Mouse (Mus musculus): ENCODE measurements around the gene Mapk10. TPM values are rescaled to one million over a fixed set of nuclear protein-coding genes. Genes with fewer than 3 reads are reported as not detected.

Gene Mapk10
- polyA plus RNA-seq, 1 experiment from 2014 or later = 2.9 TPM

DNA sequence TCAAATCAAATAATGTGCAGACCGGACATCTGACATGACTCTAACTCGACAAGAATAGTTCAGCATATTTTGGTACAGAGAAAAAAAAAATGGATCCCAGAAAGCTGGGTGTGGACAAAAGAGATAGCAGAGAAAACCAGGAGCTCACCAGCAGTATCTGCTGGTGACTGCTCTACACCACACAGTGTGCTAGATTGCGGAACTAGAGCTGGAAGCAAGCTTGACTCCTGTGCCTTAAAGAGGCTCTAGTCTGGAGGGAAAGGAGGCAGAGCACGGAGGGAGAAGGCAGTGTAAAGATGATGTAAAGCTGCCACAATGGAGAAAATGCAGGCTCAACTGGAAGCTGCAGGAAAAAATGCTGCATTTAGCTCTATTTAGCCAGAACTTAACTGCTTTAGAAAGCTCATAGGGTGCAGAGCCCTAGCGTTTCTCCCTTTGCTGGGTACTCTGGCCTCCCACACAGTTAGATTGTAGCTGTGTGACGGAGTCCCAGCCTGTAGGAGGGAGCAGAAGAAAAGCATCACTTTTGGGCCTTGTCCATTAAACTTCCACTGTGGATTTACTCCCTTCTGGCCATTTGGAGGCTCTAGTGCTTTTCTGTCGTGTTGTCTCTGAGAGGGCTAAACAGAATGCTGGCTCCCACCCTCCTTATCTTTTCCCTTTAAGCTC is 188.5 kb downstream of the Mapk10 start:
- Histone ChIP-seq H3K9me3 (no peaks in the 10 kb centered on the region), H3K9ac (no peak overlapping the region), H3K27ac (no peak overlapping the region), H3K36me3 (no peaks in the 10 kb centered on the region), H3K4me1 (no peaks in the 10 kb centered on the region), H3K4me2 (no peak overlapping the region), H3K4me3 (no peak overlapping the region), H3K27me3 (no peaks in the 10 kb centered on the region)
- ATAC-seq (ENCODE audit: borderline replicate concordance, extremely low read depth, low FRiP score, low TSS enrichment) = no peak
- 55% methylated on average over 7 of the region's 7 CpGs for WGBS

- H3K27ac ChIP-seq = no peak overlapping the region
- no peaks in the 10 kb centered on the region for H3K36me3 ChIP-seq
- no peak overlapping the region for H3K9ac ChIP-seq
- no peak for ATAC-seq (ENCODE audit: borderline replicate concordance, extremely low read depth, low FRiP score, low TSS enrichment)
- no peak overlapping the region for H3K4me2 ChIP-seq
- WGBS = 73% methylated on average over 8 of the region's 8 CpGs
- H3K9me3 ChIP-seq = no peaks in the 10 kb centered on the region
- no peaks in the 10 kb centered on the region for H3K27me3 ChIP-seq
- H3K4me1 ChIP-seq = no peaks in the 10 kb centered on the region
- H3K4me3 ChIP-seq = no peak overlapping the region
These were observed 189.7 kb downstream of the Mapk10 start for GRCm38 (mm10) chr5:103021479-103021878.

DNA sequence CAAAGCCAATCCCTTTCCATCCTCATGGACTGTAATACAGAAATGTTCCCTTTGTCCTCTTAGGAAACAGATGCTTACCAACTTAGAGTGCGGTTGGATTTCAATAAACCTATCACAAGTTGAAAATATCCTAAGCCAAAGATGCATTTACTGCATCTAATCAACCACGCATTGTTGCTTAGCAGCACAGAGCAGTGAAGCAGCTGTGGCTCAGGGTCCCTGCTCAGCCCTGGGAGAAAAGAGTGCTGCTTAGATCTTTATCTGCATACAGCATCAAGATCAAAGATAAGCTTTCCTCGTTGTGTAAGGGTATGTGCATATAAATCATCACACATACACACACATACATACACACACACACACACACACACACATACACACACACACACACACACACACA is 190.2 kb downstream of the Mapk10 start:
- no peak overlapping the region for H3K4me3 ChIP-seq
- no peak overlapping the region for H3K27ac ChIP-seq
- 55% methylated on average over 3 of the region's 3 CpGs for WGBS
- no peaks in the 10 kb centered on the region for H3K4me1 ChIP-seq
- no peaks in the 10 kb centered on the region for H3K36me3 ChIP-seq
- ATAC-seq (ENCODE audit: borderline replicate concordance, extremely low read depth, low FRiP score, low TSS enrichment) = no peak
- no peak overlapping the region for H3K9ac ChIP-seq
- no peak overlapping the region for H3K4me2 ChIP-seq
- no peaks in the 10 kb centered on the region for H3K9me3 ChIP-seq
- H3K27me3 ChIP-seq = no peaks in the 10 kb centered on the region

DNA sequence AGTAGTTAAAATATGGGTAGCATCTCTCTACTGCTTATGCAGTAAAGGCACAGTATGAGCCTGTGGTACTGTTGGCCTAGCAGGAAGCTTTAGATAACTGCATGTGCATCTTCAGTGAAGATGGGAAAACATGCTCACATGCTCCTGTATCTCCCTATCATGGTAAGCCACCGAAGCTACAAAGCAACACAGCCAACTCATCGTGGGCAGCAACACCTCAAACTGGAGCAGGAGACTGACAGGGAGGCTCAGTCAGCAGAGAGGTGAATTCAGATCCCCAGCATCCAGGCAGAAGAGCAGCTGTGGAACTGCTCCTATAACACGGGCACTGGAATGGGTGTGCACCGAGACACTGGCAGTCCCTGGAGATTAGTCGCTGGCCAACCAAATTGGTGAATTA is 191.0 kb downstream of the Mapk10 start:
- Histone ChIP-seq H3K27ac (no peak overlapping the region), H3K9me3 (no peaks in the 10 kb centered on the region), H3K9ac (no peak overlapping the region), H3K4me2 (no peak overlapping the region), H3K4me3 (no peak overlapping the region), H3K27me3 (no peaks in the 10 kb centered on the region), H3K36me3 (no peaks in the 10 kb centered on the region), H3K4me1 (no peaks in the 10 kb centered on the region)
- 87% methylated on average over 5 of the region's 5 CpGs for WGBS
- ATAC-seq (ENCODE audit: borderline replicate concordance, extremely low read depth, low FRiP score, low TSS enrichment) = no peak

GRCm38 (mm10) chr5:103017637-103018036 is 193.5 kb downstream of the Mapk10 start:
- Histone ChIP-seq H3K27me3 (no peaks in the 10 kb centered on the region), H3K9me3 (no peaks in the 10 kb centered on the region), H3K4me2 (no peak overlapping the region), H3K36me3 (no peaks in the 10 kb centered on the region), H3K9ac (no peak overlapping the region), H3K4me1 (no peaks in the 10 kb centered on the region), H3K4me3 (no peak overlapping the region), H3K27ac (no peak overlapping the region)
- WGBS = 60% methylated on average over 7 of the region's 7 CpGs
- no peak for ATAC-seq (ENCODE audit: borderline replicate concordance, extremely low read depth, low FRiP score, low TSS enrichment)

- no peak for ATAC-seq (ENCODE audit: borderline replicate concordance, extremely low read depth, low FRiP score, low TSS enrichment)
- Histone ChIP-seq H3K9ac (no peak overlapping the region), H3K4me1 (no peaks in the 10 kb centered on the region), H3K4me3 (no peak overlapping the region), H3K36me3 (no peaks in the 10 kb centered on the region), H3K27ac (no peak overlapping the region), H3K9me3 (no peaks in the 10 kb centered on the region), H3K27me3 (no peaks in the 10 kb centered on the region), H3K4me2 (no peak overlapping the region)
- WGBS = 90% methylated on average over 4 of the region's 4 CpGs
These were observed 196.8 kb downstream of the Mapk10 start for GRCm38 (mm10) chr5:103014309-103014708.

- H3K36me3 ChIP-seq = no peaks in the 10 kb centered on the region
- H3K4me3 ChIP-seq = no peak overlapping the region
- H3K9ac ChIP-seq = no peak overlapping the region
- H3K4me1 ChIP-seq = no peaks in the 10 kb centered on the region
- no peaks in the 10 kb centered on the region for H3K27me3 ChIP-seq
- H3K9me3 ChIP-seq = no peaks in the 10 kb centered on the region
- WGBS = 73% methylated on average over 4 of the region's 4 CpGs
- no peak for ATAC-seq (ENCODE audit: borderline replicate concordance, extremely low read depth, low FRiP score, low TSS enrichment)
- no peak overlapping the region for H3K27ac ChIP-seq
- no peak overlapping the region for H3K4me2 ChIP-seq
These were observed 202.2 kb downstream of the Mapk10 start for GRCm38 (mm10) chr5:103008894-103009293.

DNA sequence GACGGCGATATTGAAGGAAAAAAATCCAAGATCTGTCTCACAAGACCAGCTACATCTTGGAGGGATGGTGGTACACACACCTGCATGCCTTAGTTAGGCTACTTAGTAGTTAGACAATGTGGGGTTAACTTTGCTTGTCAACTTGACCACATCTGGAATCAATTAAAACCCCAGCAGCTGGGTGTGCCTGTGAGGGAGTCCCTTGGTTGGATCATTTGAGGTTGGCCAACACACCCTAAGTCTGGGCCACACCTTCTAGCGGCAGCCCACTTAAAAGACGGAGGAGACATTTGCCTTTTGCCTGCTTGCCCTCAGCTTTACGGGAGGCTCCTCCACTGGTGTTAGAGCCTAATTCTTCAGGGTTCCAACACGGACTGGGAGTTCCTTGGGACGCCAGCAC is 209.0 kb downstream of the Mapk10 start:
- H3K27me3 ChIP-seq = no peaks in the 10 kb centered on the region
- H3K9me3 ChIP-seq = no peaks in the 10 kb centered on the region
- no peak overlapping the region for H3K9ac ChIP-seq
- H3K4me1 ChIP-seq = no peaks in the 10 kb centered on the region
- no peak overlapping the region for H3K27ac ChIP-seq
- 54% methylated on average over 7 of the region's 7 CpGs for WGBS
- no peak overlapping the region for H3K4me2 ChIP-seq
- H3K4me3 ChIP-seq = no peak overlapping the region
- no peaks in the 10 kb centered on the region for H3K36me3 ChIP-seq
- ATAC-seq (ENCODE audit: borderline replicate concordance, extremely low read depth, low FRiP score, low TSS enrichment) = no peak

- Histone ChIP-seq H3K4me2 (no peak overlapping the region), H3K4me3 (no peak overlapping the region), H3K9ac (no peak overlapping the region), H3K27ac (no peak overlapping the region), H3K36me3 (no peaks in the 10 kb centered on the region), H3K4me1 (no peaks in the 10 kb centered on the region), H3K9me3 (no peaks in the 10 kb centered on the region), H3K27me3 (no peaks in the 10 kb centered on the region)
- WGBS = 85% methylated on average over 6 of the region's 6 CpGs
- ATAC-seq (ENCODE audit: borderline replicate concordance, extremely low read depth, low FRiP score, low TSS enrichment) = no peak
These were observed 210.6 kb downstream of the Mapk10 start for GRCm38 (mm10) chr5:103000572-103000971.

DNA sequence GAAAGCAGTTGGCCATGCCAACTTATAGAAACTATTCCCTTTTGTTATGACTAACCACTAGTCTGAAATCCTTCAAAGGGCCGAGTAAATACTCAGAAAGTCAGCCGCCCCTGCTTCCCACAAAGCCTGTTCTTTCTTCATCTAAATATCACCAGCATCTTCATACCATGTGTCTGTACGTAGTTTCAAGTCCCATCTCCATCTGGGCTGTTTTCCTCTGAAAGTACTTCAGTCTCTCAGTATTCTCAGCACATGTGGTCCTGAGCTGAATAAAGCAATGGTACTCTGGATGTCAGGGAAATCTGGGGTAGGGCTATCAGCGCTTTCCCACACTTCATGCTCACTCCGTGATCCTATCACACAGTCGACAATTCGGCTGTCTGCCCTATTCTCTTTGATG is 212.6 kb downstream of the Mapk10 start:
- H3K4me1 ChIP-seq = no peaks in the 10 kb centered on the region
- no peak overlapping the region for H3K27ac ChIP-seq
- WGBS = 81% methylated on average over 7 of the region's 7 CpGs
- H3K9me3 ChIP-seq = no peaks in the 10 kb centered on the region
- H3K36me3 ChIP-seq = no peaks in the 10 kb centered on the region
- no peak overlapping the region for H3K4me2 ChIP-seq
- no peak overlapping the region for H3K9ac ChIP-seq
- H3K27me3 ChIP-seq = no peaks in the 10 kb centered on the region
- no peak for ATAC-seq (ENCODE audit: borderline replicate concordance, extremely low read depth, low FRiP score, low TSS enrichment)
- no peak overlapping the region for H3K4me3 ChIP-seq

DNA sequence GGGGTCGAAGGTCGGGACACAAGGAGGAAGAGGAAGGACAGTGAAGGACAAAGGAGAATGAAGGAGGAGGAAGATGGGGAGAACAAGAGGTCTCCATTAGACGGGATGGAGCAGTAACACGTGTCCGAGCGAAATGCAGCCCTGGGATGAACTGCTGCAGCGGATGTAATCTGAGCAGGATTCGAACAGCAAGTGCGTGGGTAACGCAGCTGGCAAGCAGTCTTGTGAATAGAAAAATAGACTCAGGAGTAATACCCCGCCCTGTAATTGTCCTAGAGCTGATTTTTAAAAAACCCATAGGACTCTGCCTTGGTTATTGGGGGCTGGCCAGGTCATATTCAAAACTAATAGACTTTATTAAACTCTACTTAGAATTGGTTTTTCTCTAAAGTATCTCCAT is 213.2 kb downstream of the Mapk10 start:
- no peak for ATAC-seq (ENCODE audit: borderline replicate concordance, extremely low read depth, low FRiP score, low TSS enrichment)
- Histone ChIP-seq H3K9me3 (no peaks in the 10 kb centered on the region), H3K27me3 (no peaks in the 10 kb centered on the region), H3K4me2 (no peak overlapping the region), H3K9ac (no peak overlapping the region), H3K4me1 (no peaks in the 10 kb centered on the region), H3K36me3 (no peaks in the 10 kb centered on the region), H3K27ac (no peak overlapping the region), H3K4me3 (no peak overlapping the region)
- 85% methylated on average over 11 of the region's 11 CpGs for WGBS

DNA sequence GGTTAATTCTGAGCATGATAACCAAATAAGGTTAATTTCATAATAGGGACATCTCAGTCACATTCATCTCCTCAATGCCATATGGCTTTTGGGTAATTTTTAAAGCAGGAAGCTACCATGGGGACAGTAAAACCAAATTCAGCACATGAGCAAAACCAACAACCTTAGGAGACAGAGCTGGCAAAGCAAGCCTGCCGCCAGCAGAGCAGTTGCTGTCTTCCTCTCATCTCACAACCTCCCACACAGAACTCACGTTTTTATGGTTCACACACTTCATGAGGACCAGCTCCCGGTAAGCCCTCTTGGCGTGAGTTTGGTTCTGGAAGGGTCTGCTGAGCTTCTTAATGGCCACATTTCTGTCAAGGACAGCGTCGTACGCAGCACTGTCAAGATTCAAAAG is 214.8 kb downstream of the Mapk10 start:
- Histone ChIP-seq H3K27me3 (no peaks in the 10 kb centered on the region), H3K27ac (no peak overlapping the region), H3K4me3 (no peak overlapping the region), H3K4me2 (no peak overlapping the region), H3K9me3 (no peaks in the 10 kb centered on the region), H3K36me3 (no peaks in the 10 kb centered on the region), H3K9ac (no peak overlapping the region), H3K4me1 (no peaks in the 10 kb centered on the region)
- no peak for ATAC-seq (ENCODE audit: borderline replicate concordance, extremely low read depth, low FRiP score, low TSS enrichment)
- WGBS = 83% methylated on average over 7 of the region's 7 CpGs

DNA sequence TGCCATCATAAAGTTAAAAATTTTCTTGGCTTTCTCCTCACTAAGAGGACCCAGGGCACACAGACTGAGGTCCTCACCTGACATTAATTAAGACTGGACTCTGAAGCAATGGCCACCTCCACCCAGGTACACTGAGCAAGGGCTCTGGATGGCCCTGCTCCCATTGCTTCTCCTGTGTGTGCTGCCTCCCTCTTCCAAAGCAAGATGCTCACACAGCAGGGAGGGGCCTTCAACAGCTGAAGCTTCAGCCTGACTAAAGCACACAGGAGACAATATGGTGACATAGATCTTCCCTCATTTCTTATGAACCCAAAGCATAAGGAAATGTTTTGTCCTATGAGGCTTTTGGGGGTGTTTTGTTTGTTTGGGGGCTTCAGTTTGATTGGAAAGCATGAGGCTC is 215.2 kb downstream of the Mapk10 start:
- no peaks in the 10 kb centered on the region for H3K9me3 ChIP-seq
- no peak for ATAC-seq (ENCODE audit: borderline replicate concordance, extremely low read depth, low FRiP score, low TSS enrichment)
- H3K27ac ChIP-seq = no peak overlapping the region
- H3K4me3 ChIP-seq = no peak overlapping the region
- no peaks in the 10 kb centered on the region for H3K4me1 ChIP-seq
- H3K27me3 ChIP-seq = no peaks in the 10 kb centered on the region
- no peak overlapping the region for H3K9ac ChIP-seq
- H3K36me3 ChIP-seq = no peaks in the 10 kb centered on the region
- no peak overlapping the region for H3K4me2 ChIP-seq

Measured in lung, embryonic 15.5 days (tissue).